Mouse (Mus musculus) spleen, postnatal 4 days (tissue): ENCODE results near the gene Rps16.
"Not testable (repeated sequence)": the region's sequence is repeated elsewhere in the genome, so short reads cannot be mapped to it uniquely, and the experiment has no call there.

Experiments used
- DNase-seq, 2 experiments: peaks; one replicate each; pipeline ENCODE4 v3.0.0; 2022; ENCODE audit warnings: low spot score in 2 of 2

Rps16 gene

GRCm38 (mm10) chr7:28387384-28387783, 36.9 kb downstream of the Rps16 start:
- DNase-seq: not testable (repeated sequence)

DNA sequence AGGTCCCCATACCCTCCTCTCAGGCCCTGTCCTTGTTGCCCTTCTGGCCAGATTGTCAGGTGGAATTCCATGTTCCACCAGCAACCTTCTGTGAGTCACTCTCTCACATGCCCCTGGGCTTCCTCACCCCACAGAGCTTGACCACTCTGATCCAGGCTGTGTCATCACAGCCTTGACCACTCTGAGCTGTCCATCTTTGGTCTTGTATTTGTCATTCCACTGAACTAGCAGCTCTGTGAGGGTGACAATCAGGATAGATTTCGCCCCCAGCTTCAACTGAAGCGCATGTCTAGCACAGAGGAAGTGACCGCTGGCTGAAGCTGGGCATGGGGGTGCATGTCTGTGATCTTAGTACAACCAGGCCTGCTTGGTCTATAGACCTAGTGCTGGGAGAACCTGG, 39.9 kb downstream of the Rps16 start:
- no peak for DNase-seq

GRCm38 (mm10) chr7:28392429-28393271, 42.2 kb downstream of the Rps16 start, which contains the start of the genes Med29 and Paf1:
Med29 (minus strand) TSS chr7:28392708.
Paf1 (plus strand) TSS chr7:28392951.
- peak; percentile 96 for DNase-seq

DNA sequence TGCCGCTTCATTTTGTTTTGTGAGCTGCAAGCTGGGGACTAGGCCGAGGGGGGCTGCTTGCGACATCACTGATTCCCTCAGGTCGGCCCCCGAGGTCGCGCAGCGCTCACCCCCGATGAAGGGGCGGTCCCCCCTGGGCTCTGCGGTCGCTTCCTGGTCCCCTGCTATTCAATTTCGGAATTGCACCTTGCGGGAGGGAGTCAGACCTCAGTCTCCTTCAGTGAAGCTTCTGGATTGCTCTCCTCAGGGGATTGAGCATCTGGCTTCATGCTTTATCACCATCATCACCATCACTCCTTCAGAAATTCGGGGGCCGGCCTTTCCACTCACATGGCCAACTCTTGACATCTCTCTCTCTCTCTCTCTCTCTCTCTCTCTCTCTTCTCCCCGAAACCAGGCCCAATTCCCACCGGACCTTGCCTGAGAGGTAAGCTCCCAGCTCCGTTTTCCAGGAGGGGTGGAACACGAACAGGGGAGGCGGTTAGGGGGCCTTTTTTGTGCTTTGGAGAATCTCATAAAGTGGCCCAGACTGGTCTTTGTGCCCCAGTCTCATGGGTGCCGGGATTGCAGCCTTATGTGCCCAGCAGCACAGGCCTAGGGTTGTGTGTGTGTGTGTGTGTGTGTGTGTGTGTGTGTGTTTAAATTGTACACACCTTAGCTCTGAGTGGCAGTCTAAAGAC, 43.0 kb downstream of the Rps16 start:
- no peak for DNase-seq

DNA sequence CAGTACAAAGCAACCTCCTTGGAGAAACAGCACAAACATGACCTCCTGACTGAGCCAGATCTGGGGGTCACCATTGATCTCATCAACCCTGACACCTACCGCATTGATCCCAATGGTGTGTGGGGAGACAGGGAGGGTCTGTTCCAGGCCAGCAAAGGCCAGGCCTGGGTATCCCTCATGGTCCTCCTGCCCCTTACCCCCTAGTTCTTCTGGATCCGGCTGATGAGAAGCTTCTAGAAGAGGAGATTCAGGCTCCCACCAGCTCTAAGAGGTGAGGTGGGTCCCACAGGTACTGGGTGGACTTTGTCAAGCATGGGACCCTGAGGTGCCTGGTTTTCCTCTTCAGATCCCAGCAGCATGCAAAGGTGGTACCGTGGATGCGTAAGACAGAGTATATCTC, 45.0 kb downstream of the Rps16 start:
- DNase-seq: no peak

DNA sequence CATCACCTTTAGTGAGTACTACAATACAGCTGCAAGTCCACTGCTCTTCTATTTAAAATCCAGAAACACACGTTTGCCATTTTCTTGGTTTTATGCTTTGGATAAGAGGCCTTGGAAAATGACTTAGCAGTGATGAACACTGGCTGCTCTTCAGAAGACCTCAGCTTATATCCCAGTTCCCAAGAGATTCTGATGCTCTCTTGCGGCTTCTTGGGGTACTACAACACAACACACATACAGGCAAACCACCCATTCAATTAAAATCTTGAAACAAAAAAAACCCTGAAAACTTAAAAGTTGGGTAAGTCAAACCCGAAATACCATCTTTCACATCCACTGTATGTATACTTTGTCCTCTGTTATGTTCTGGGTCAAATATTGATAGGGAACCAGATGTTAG, 47.5 kb downstream of the Rps16 start:
- no peak for DNase-seq

- DNase-seq: no peak
These were observed 48.4 kb downstream of the Rps16 start for GRCm38 (mm10) chr7:28398696-28399340.

DNA sequence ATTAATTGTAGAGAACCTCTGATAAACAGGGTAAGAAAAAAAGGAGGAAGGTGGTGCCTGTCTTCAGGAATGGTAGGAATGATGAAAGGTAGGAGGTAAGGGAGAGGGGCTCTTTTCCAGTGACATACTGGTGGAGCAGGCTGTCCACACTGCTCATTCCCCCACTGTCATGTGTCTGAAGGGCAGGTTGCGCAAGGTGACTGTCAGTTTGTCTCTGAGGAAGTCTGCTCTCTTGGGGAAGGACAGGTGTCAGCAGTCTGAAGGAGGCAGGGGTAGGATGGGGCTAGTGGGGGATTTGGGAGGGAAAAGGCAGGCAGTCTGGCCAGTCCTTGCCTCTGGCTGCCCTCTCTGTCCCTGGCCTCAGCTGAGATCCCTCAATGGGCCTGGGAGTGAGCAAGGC, 50.6 kb downstream of the Rps16 start:
- no peak for DNase-seq

GRCm38 (mm10) chr7:28401942-28402341, 51.5 kb downstream of the Rps16 start:
- DNase-seq: no peak
